Mouse (Mus musculus) retina, embryonic 14.5 days (tissue): ENCODE results near the gene Sf3b1.

Experiments
- DNase-seq: peaks from one replicate; pipeline ENCODE4 v3.0.0-alpha.2; 2015; ENCODE audit warnings: low spot score

The Sf3b1 gene

GRCm38 (mm10) chr1:54944648-54945047 is 82.6 kb downstream of the Sf3b1 start:
- DNase-seq: no peak

- DNase-seq: no peak
Observed at GRCm38 (mm10) chr1:54935466-54935865, 91.8 kb downstream of the Sf3b1 start.
